Mouse (Mus musculus): ENCODE data around the gene Shmt2.

DNA sequence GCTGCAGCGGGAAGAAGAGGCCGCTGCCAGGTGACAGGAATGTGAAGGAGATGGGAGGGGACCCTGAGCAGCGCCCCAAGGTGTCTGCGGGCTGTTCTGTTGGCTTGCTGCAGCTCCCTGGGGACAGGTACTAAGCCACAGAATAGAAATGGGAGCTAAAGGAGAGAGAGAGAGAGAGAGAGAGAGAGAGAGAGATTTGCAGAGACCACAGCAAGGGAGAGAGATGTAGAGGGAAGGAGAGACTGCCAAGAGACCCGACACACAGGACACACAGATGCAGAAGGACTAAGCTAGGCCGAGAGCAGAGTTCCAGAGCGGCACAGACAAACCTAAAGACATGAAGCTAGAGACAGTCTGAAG lies 10.0 kb downstream of the Shmt2 start:
- no peak for TF ChIP-seq POLR2A (IDR thresholded peaks at IDR 0.05; ENCODE audit: borderline replicate concordance, extremely low read depth, low read depth, low read length)
- TF ChIP-seq CTCF (IDR thresholded peaks at IDR 0.05; ENCODE audit: insufficient read depth, low read length) = no peak
